Mouse (Mus musculus) stomach, adult 2 months (tissue): ENCODE measurements around the gene Abhd11. TPM values are rescaled to one million over a fixed set of nuclear protein-coding genes. Genes with fewer than 3 reads are reported as not detected.

Source experiments
- polyA plus RNA-seq: library from polyadenylated mRNA; depleted of rRNA; stranded (reverse); fragments of >200 nt; gene quantifications from 2 replicates; pipeline ENCODE4 v1.2.3, GENCODE M21; 2012; rRNA removed

Gene Abhd11
- polyA plus RNA-seq, result 26.0 and 26.5 TPM in 2 replicates

DNA sequence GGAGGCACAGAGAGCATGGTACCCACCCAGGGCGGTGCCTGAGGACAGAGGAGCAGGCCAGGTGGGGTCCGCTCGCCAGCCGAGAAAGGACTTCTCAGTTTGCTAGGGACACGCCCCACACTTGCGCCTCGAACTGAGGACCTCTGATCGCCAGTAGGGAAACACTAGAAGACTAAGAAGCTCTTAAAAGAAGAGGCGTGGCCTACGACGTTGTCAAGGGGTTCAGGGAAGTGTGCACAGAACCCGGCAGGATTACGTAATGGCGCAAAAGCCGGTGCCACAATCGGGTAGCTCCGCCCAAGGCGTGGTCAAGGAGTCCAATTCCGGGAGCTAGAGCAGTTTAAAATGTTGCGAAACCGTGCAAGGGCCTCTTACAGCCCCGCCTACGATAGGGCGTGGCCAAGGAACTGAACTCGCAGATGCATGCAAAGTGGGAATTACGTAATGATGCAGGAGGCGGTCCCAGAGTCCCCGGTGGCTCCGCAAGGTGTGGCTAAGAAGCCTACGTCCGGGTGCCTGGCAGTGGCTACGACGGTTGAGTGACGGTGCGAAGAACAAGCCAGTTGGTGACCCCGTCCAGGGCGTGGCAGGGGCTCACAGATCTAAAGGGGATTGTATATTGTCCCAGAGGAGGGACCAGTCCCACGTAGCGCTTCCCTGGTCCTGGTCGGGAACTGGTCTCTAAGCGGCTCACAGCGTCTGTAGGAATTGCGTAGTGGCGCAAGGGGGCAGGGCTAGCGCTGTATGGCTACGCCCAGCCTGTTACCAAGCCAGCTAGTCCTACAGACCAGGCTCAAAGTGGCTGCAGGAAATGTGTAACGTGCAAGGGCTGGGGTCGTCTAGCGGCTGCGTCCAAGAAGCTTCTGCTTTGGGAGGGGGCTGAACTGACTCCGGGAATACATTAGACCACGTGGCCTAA, at the start of gene Abhd11:
TSS of gene Abhd11 (plus strand) at position 482 of the 919 bp plus-strand sequence.

DNA sequence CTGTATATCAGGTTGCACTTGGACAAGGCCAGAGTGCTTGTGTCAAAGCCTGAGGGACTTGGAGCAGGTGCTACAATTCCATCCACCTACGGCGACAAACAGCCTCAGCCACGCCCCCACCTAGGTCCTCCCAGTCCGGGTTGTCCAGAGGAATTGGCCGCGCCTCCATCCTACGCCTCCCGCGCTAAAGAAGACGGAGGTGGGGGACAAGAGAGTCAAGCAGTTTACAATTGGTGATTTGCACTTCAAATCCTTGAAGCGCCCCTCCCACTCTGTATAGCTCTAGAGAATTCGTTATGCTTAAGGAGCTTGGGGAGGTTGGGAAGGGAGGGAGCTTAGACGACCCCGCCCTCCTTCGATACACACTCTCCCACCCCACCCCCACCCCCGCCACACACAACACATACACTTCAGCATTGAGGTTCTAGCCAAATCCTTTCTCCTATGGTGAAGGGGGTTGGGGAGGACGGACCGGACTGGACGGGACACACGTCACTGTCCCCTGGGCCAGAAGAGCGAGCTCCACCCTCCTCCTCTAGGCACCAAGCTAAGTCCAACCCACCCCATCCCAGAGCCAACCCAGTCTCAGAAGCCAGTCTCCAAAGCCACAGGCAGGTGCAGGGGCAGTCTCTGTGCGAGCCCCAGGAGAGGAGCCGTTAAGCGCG, 23.2 kb upstream of the Abhd11 start, which contains the start of gene Cldn3:
TSS of gene Cldn3 (plus strand) at position 582 of the 665 bp plus-strand sequence.

DNA sequence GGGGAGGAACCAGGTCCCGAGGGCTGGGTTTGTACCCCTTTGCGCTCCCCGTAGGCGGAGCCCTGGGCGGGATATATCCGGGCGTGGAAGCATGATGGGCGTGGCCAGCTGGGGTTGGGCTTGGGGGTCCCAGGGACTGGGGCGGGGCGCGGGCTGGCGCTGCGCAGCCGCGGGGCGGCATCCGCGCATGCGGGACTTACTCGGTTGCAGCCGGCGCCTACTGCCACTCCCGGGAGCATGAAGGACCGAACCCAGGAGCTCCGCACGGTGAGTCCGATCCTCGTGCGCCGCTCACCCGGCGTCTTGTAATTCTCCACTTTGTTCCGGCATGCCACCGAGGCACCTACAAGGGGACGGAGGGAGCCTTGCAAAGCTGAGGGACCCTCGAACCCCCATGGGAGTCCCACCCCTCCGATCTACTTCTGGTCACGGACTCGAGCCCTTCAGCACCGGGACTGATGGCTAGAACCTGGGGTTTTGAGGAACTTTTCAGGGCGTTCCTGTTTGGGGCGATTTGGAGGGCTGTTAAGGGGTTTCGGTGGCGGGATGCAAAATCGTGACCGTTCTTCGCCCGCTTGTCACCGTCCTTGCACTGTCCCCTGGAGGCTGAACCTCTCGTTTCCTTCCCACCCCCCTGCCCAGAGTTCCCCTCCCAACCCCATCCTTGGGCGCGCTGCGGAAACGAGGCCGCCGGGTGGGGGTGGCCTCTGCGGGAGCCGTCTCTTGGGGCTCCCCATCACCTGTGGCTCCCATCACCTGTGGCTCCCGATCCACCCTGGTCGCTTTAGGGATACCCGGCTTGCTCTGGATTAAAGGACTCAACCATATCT, 14.6 kb downstream of the Abhd11 start, which contains the start of gene Stx1a:
TSS of gene Stx1a (plus strand) at position 139 of the 830 bp plus-strand sequence.

Other genes with a start within 250 kb of the Abhd11 start
- not detected in 2 replicates for gene Tmem270, start 102.4 kb upstream of the Abhd11 start, polyA plus RNA-seq
- gene Cldn13, start 93.6 kb upstream of the Abhd11 start, polyA plus RNA-seq, result not detected in 2 replicates
- 2.1 and 3.1 TPM in 2 replicates for gene Mettl27, start 76.8 kb upstream of the Abhd11 start, polyA plus RNA-seq
- gene Cldn4, start 62.2 kb upstream of the Abhd11 start, polyA plus RNA-seq, result 16.9 and 17.5 TPM in 2 replicates
- gene Cldn3, start 22.9 kb upstream of the Abhd11 start, polyA plus RNA-seq, result 3.1 and 3.5 TPM in 2 replicates
- 4.6 and 4.9 TPM in 2 replicates for gene Stx1a, start 14.3 kb downstream of the Abhd11 start, polyA plus RNA-seq
- gene Dnajc30, start 55.0 kb downstream of the Abhd11 start, polyA plus RNA-seq, result 17.9 and 21.3 TPM in 2 replicates
- gene Bud23, start 55.8 kb downstream of the Abhd11 start, polyA plus RNA-seq, result 26.3 and 30.4 TPM in 2 replicates
- 2.1 and 3.0 TPM in 2 replicates for gene Vps37d, start 69.1 kb downstream of the Abhd11 start, polyA plus RNA-seq
- gene Mlxipl, start 80.7 kb downstream of the Abhd11 start, polyA plus RNA-seq, result 3.9 and 4.0 TPM in 2 replicates
- gene Tbl2, start 140.5 kb downstream of the Abhd11 start, polyA plus RNA-seq, result 1.7 and 2.0 TPM in 2 replicates
- gene Bcl7b, start 159.1 kb downstream of the Abhd11 start, polyA plus RNA-seq, result 18.8 and 20.5 TPM in 2 replicates
- gene Baz1b, start 178.1 kb downstream of the Abhd11 start, polyA plus RNA-seq, result 6.5 and 7.3 TPM in 2 replicates
- 0.52 and 1.7 TPM in 2 replicates for gene Fzd9, start 242.1 kb downstream of the Abhd11 start, polyA plus RNA-seq